Mouse (Mus musculus) midbrain, embryonic 10.5 days (tissue): ENCODE measurements around the gene Stk38. TPM values are rescaled to one million over a fixed set of nuclear protein-coding genes. Genes with fewer than 3 reads are reported as not detected.

ENCODE experiments used
- DNase-seq: peaks from one replicate; pipeline ENCODE4 v3.0.0-alpha.2; 2017; ENCODE audit warnings: low spot score
- H3K27ac ChIP-seq: fragments of 300-500 bp; sonication (generic); replicated peaks from 2 replicates; pipeline ENCODE4 v1.5.1; 2016; ENCODE audit warnings: mild to moderate bottlenecking
- H3K27me3 ChIP-seq: fragments of 300-500 bp; sonication (generic); 2 replicates; pipeline ENCODE4 v1.6.1; 2016; ENCODE audit warnings: low read depth, mild to moderate bottlenecking; ENCODE audit not compliant: poor library complexity, severe bottlenecking
- H3K36me3 ChIP-seq: fragments of 300-500 bp; sonication (generic); 2 replicates; pipeline ENCODE4 v1.6.1; 2016; ENCODE audit warnings: mild to moderate bottlenecking, moderate library complexity
- H3K4me1 ChIP-seq: fragments of 300-500 bp; sonication (generic); 2 replicates; pipeline ENCODE4 v1.6.1; 2016
- H3K4me3 ChIP-seq: fragments of 300-500 bp; sonication (generic); 2 replicates; pipeline ENCODE4 v1.5.1; 2016; ENCODE audit warnings: mild to moderate bottlenecking, moderate library complexity
- H3K9me3 ChIP-seq: fragments of 300-500 bp; sonication (generic); replicated peaks from 2 replicates; pipeline ENCODE4 v1.6.1; 2016; ENCODE audit warnings: mild to moderate bottlenecking
- WGBS: fragments of 180-500 bp; shearing (Covaris S2); methylation state at CpG from one replicate; pipeline ENCODE4 v1.1.7; 2016; 5-methylcytosine and 5-hydroxymethylcytosine counted together
- polyA plus RNA-seq: library from polyadenylated mRNA; unstranded; fragments of >200 nt; fragmentation: Nextera tagmentation; extraction: Ambion mirVana; gene quantifications from 2 replicates; pipeline ENCODE4 v1.2.1, GENCODE M21; 2016

Stk38 gene
- polyA plus RNA-seq, 1 experiment from 2014 or later: 115 TPM

GRCm38 (mm10) chr17:28922096-28922495 lies 85.7 kb downstream of the Stk38 start:
- H3K4me1 ChIP-seq: peaks cover 18% of the 10 kb centered on the region
- no peak for DNase-seq
- no peak overlapping the region for H3K27ac ChIP-seq
- H3K4me3 ChIP-seq: no peak overlapping the region
- H3K36me3 ChIP-seq: no peaks in the 10 kb centered on the region
- WGBS: 75% methylated on average over 6 of the region's 6 CpGs
- no peaks in the 10 kb centered on the region for H3K9me3 ChIP-seq
- H3K27me3 ChIP-seq: no peaks in the 10 kb centered on the region

GRCm38 (mm10) chr17:28921086-28921485 lies 86.7 kb downstream of the Stk38 start:
- 71% methylated on average over 8 of the region's 8 CpGs for WGBS
- Histone ChIP-seq H3K4me3 (no peak overlapping the region), H3K27me3 (no peaks in the 10 kb centered on the region)

More at GRCm38 (mm10) chr17:28921086-28921485, 86.7 kb downstream of the Stk38 start:
- H3K27ac ChIP-seq: no peak overlapping the region
- no peaks in the 10 kb centered on the region for H3K36me3 ChIP-seq
- H3K4me1 ChIP-seq: peaks cover 12% of the 10 kb centered on the region
- no peaks in the 10 kb centered on the region for H3K9me3 ChIP-seq
- no peak for DNase-seq

Other genes with a start within 250 kb of the Stk38 start
- 2.3 and 4.0 TPM in 2 replicates for gene Mapk13, start 238.7 kb downstream of the Stk38 start, polyA plus RNA-seq
- gene Brpf3, start 206.9 kb downstream of the Stk38 start, polyA plus RNA-seq: 8.3 and 9.1 TPM in 2 replicates
- not detected in 2 replicates for gene Pnpla1, start 149.6 kb downstream of the Stk38 start, polyA plus RNA-seq
- gene 4930539E08Rik, start 92.7 kb downstream of the Stk38 start, polyA plus RNA-seq: 0.11 and 0.26 TPM in 2 replicates
- 0.22 TPM in 1 of 2 replicates, not detected in the other for gene Pxt1, start 64.2 kb downstream of the Stk38 start, polyA plus RNA-seq
- gene Kctd20, start 56.0 kb downstream of the Stk38 start, polyA plus RNA-seq: 107 and 114 TPM in 2 replicates
- gene Srsf3, start 24.6 kb upstream of the Stk38 start, polyA plus RNA-seq: 789 and 839 TPM in 2 replicates
- gene Cdkn1a, start 83.0 kb upstream of the Stk38 start, polyA plus RNA-seq: 19.1 and 24.8 TPM in 2 replicates
- 0.06 and 0.47 TPM in 2 replicates for gene Rab44, start 106.2 kb upstream of the Stk38 start, polyA plus RNA-seq
- gene Cpne5, start 230.2 kb upstream of the Stk38 start, polyA plus RNA-seq: 10.7 and 14.8 TPM in 2 replicates